Mouse (Mus musculus): Measurements from ENCODE around the gene Tmem106c. TPM values are rescaled to one million over a fixed set of nuclear protein-coding genes. Genes with fewer than 3 reads are reported as not detected.

The Tmem106c gene
- polyA plus RNA-seq, 1 experiment = 11.5 TPM

- no peak overlapping the region for H3K4me2 ChIP-seq (ENCODE audit: low read depth)
- H3K36me3 ChIP-seq (ENCODE audit: control insufficient read depth, insufficient read depth) = no peaks in the 10 kb centered on the region
- H3K4me3 ChIP-seq = no peak overlapping the region
- no peak overlapping the region for H3ac ChIP-seq (ENCODE audit: control insufficient read depth, insufficient read length)
- TF ChIP-seq MYOD1 (IDR thresholded peaks at IDR 0.05; ENCODE audit: control insufficient read depth in 1 of 3, insufficient read length in 2 of 3, low read depth in 2 of 3) = no peak
- no peak for TF ChIP-seq POLR2AphosphoS2 (IDR thresholded peaks at IDR 0.05; ENCODE audit: insufficient read length, low read depth)
- TF ChIP-seq POLR2A (IDR thresholded peaks at IDR 0.05; ENCODE audit: insufficient read length, low read depth) = no peak
- no peak for TF ChIP-seq SRF (IDR thresholded peaks at IDR 0.05; ENCODE audit: control insufficient read depth, insufficient read length, low read depth)
- TF ChIP-seq MYOG (IDR thresholded peaks at IDR 0.05; ENCODE audit: control insufficient read depth in 1 of 3, insufficient read depth in 1 of 3, insufficient read length in 2 of 3, low read depth in 2 of 3) = no peak
- TF ChIP-seq TCF12 (IDR thresholded peaks at IDR 0.05; ENCODE audit: insufficient read depth, poor library complexity, severe bottlenecking) = no peak
- TF ChIP-seq MAX (IDR thresholded peaks at IDR 0.05; ENCODE audit: low read depth) = no peak
- TF ChIP-seq USF1 (IDR thresholded peaks at IDR 0.05; ENCODE audit: low read depth) = no peak
- TF ChIP-seq TCF3 (IDR thresholded peaks at IDR 0.05; ENCODE audit: insufficient read length, low read depth) = no peak
- no peak for TF ChIP-seq E2F4 (IDR thresholded peaks at IDR 0.05; ENCODE audit: insufficient read depth)
- TF ChIP-seq CEBPB (IDR thresholded peaks at IDR 0.05; ENCODE audit: insufficient read depth, poor library complexity, severe bottlenecking) = no peak
- no peak for TF ChIP-seq REST (IDR thresholded peaks at IDR 0.05; ENCODE audit: insufficient read depth, insufficient read length)
- peaks cover 65% of the 10 kb centered on the region for H3K27me3 ChIP-seq (ENCODE audit: control insufficient read depth, insufficient read depth, insufficient read length)
- no peaks in the 10 kb centered on the region for H3K79me2 ChIP-seq (ENCODE audit: control insufficient read depth, insufficient read depth)
These were observed 25.5 kb downstream of the Tmem106c start for GRCm38 (mm10) chr15:97989544-97989943.

DNA sequence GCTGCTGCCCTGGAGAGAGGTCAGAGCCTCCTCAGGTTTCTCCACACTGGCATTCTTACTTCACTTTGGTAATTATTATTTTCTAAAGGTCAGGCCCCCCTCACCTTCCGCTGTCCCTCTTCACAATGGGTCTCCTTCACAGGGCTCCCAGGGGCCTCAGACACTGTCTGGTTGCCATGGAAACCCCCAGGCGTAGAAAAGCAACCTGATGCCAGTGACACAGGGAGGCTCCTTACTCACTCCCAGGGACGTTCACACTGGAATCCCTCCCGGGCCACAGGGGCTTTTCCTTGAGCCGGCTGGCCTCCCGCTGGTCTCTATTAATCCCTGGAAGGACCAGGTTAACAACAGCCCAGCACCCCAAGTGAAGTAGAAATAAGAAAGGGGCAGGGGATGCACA lies 26.1 kb downstream of the Tmem106c start:
- Histone ChIP-seq H3K27me3 (ENCODE audit: control insufficient read depth, insufficient read depth, insufficient read length) (peaks cover 65% of the 10 kb centered on the region), H3K4me3 (no peak overlapping the region), H3ac (ENCODE audit: control insufficient read depth, insufficient read length) (no peak overlapping the region), H3K79me2 (ENCODE audit: control insufficient read depth, insufficient read depth) (no peaks in the 10 kb centered on the region), H3K36me3 (ENCODE audit: control insufficient read depth, insufficient read depth) (no peaks in the 10 kb centered on the region), H3K4me2 (ENCODE audit: low read depth) (no peak overlapping the region)
- TF ChIP-seq USF1 (IDR thresholded peaks at IDR 0.05; ENCODE audit: low read depth) (no peak), TCF12 (IDR thresholded peaks at IDR 0.05; ENCODE audit: insufficient read depth, poor library complexity, severe bottlenecking) (no peak), POLR2A (IDR thresholded peaks at IDR 0.05; ENCODE audit: insufficient read length, low read depth) (no peak), CEBPB (IDR thresholded peaks at IDR 0.05; ENCODE audit: insufficient read depth, poor library complexity, severe bottlenecking) (no peak), TCF3 (IDR thresholded peaks at IDR 0.05; ENCODE audit: insufficient read length, low read depth) (no peak), SRF (IDR thresholded peaks at IDR 0.05; ENCODE audit: control insufficient read depth, insufficient read length, low read depth) (no peak), MYOD1 (IDR thresholded peaks at IDR 0.05; ENCODE audit: control insufficient read depth in 1 of 3, insufficient read length in 2 of 3, low read depth in 2 of 3) (no peak), POLR2AphosphoS2 (IDR thresholded peaks at IDR 0.05; ENCODE audit: insufficient read length, low read depth) (no peak), MAX (IDR thresholded peaks at IDR 0.05; ENCODE audit: low read depth) (no peak), E2F4 (IDR thresholded peaks at IDR 0.05; ENCODE audit: insufficient read depth) (no peak), MYOG (IDR thresholded peaks at IDR 0.05; ENCODE audit: control insufficient read depth in 1 of 3, insufficient read depth in 1 of 3, insufficient read length in 2 of 3, low read depth in 2 of 3) (no peak), REST (IDR thresholded peaks at IDR 0.05; ENCODE audit: insufficient read depth, insufficient read length) (no peak)

DNA sequence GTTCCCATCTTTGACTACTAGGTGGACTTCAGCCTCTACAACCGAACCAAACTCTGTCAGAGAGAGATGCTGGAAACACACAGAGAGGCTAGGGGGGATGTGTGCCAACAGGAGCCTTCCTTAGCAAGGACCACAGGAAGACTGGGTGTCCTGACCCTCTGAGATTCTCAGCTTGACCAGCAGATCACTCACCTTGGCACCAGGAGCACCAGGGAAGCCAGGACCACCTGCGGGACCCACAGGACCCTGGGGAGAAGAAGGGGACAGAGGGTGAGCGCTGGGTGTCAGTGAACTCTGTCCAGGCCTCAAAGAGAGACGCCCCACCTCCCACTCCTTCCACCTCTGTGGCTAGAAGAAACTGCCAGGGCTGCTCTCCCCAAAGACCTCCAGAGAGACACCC lies 26.7 kb downstream of the Tmem106c start:
- Histone ChIP-seq H3ac (ENCODE audit: control insufficient read depth, insufficient read length) (no peak overlapping the region), H3K36me3 (ENCODE audit: control insufficient read depth, insufficient read depth) (no peaks in the 10 kb centered on the region), H3K4me2 (ENCODE audit: low read depth) (no peak overlapping the region), H3K27me3 (ENCODE audit: control insufficient read depth, insufficient read depth, insufficient read length) (peaks cover 64% of the 10 kb centered on the region), H3K4me3 (no peak overlapping the region), H3K79me2 (ENCODE audit: control insufficient read depth, insufficient read depth) (no peaks in the 10 kb centered on the region)
- TF ChIP-seq E2F4 (IDR thresholded peaks at IDR 0.05; ENCODE audit: insufficient read depth) (no peak), MYOD1 (IDR thresholded peaks at IDR 0.05; ENCODE audit: control insufficient read depth in 1 of 3, insufficient read length in 2 of 3, low read depth in 2 of 3) (no peak), SRF (IDR thresholded peaks at IDR 0.05; ENCODE audit: control insufficient read depth, insufficient read length, low read depth) (no peak), POLR2AphosphoS2 (IDR thresholded peaks at IDR 0.05; ENCODE audit: insufficient read length, low read depth) (no peak), POLR2A (IDR thresholded peaks at IDR 0.05; ENCODE audit: insufficient read length, low read depth) (no peak), CEBPB (IDR thresholded peaks at IDR 0.05; ENCODE audit: insufficient read depth, poor library complexity, severe bottlenecking) (no peak), TCF3 (IDR thresholded peaks at IDR 0.05; ENCODE audit: insufficient read length, low read depth) (no peak), TCF12 (IDR thresholded peaks at IDR 0.05; ENCODE audit: insufficient read depth, poor library complexity, severe bottlenecking) (no peak), MAX (IDR thresholded peaks at IDR 0.05; ENCODE audit: low read depth) (no peak), REST (IDR thresholded peaks at IDR 0.05; ENCODE audit: insufficient read depth, insufficient read length) (no peak)

GRCm38 (mm10) chr15:97991285-97991895 lies 27.4 kb downstream of the Tmem106c start:
- no peak for TF ChIP-seq USF1 (IDR thresholded peaks at IDR 0.05; ENCODE audit: low read depth)
- no peak for TF ChIP-seq E2F4 (IDR thresholded peaks at IDR 0.05; ENCODE audit: insufficient read depth)
- TF ChIP-seq TCF3 (IDR thresholded peaks at IDR 0.05; ENCODE audit: insufficient read length, low read depth) = no peak
- TF ChIP-seq TCF12 (IDR thresholded peaks at IDR 0.05; ENCODE audit: insufficient read depth, poor library complexity, severe bottlenecking) = no peak
- TF ChIP-seq POLR2A (IDR thresholded peaks at IDR 0.05; ENCODE audit: insufficient read length, low read depth) = no peak
- no peak for TF ChIP-seq MYOG (IDR thresholded peaks at IDR 0.05; ENCODE audit: control insufficient read depth in 1 of 3, insufficient read depth in 1 of 3, insufficient read length in 2 of 3, low read depth in 2 of 3)
- no peak for TF ChIP-seq SRF (IDR thresholded peaks at IDR 0.05; ENCODE audit: control insufficient read depth, insufficient read length, low read depth)
- TF ChIP-seq REST (IDR thresholded peaks at IDR 0.05; ENCODE audit: insufficient read depth, insufficient read length) = no peak
- Histone ChIP-seq H3K79me2 (ENCODE audit: control insufficient read depth, insufficient read depth) (no peaks in the 10 kb centered on the region), H3K36me3 (ENCODE audit: control insufficient read depth, insufficient read depth) (no peaks in the 10 kb centered on the region), H3K27me3 (ENCODE audit: control insufficient read depth, insufficient read depth, insufficient read length) (peaks cover 60% of the 10 kb centered on the region), H3K4me2 (ENCODE audit: low read depth) (no peak overlapping the region), H3ac (ENCODE audit: control insufficient read depth, insufficient read length) (no peak overlapping the region), H3K4me3 (no peak overlapping the region)
